Mouse (Mus musculus): ENCODE results near the gene Dedd.
A peak's percentile ranks its signal among the peaks of the same experiment; 100 is the strongest.

DNA sequence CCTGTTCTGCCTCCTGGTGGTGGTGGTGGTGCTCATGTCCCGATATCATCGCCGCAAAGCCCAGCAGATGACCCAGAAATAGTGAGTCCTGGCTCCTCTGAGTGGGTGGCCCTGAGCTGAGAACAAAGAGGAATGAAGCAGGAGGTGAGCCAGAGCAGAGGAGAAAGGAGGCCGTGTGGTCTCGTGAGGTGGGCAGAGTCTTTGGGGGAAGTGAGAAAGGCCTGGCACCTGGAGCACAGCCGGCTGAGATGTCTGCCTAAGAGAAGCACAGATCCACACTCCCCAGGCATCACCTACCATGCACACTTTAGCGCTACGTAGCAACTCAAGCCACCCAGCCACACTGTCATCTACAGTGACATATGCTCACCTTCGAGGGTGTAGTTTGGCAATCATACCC lies 56.2 kb downstream of the Dedd start:
- TF ChIP-seq CTCF (IDR thresholded peaks at IDR 0.05; ENCODE audit: low read depth), result peak; percentile 52
- TF ChIP-seq EP300 (optimal IDR thresholded peaks at IDR 0.05), result no peak
